Mouse (Mus musculus) myocyte (in vitro differentiated cells): ENCODE data around the gene Cdc27.

ENCODE experiments used
- CEBPB ChIP-seq: IDR thresholded peaks from 2 replicates; pipeline ENCODE4 v1.6.1; 2011; ENCODE audit warnings: mild to moderate bottlenecking, moderate library complexity; ENCODE audit not compliant: poor library complexity, insufficient read depth, severe bottlenecking
- E2F4 ChIP-seq: IDR thresholded peaks from one replicate; pipeline ENCODE4 v1.6.1; 2011; ENCODE audit warnings: mild to moderate bottlenecking, control low read depth, moderate library complexity; ENCODE audit not compliant: insufficient read depth
- MAX ChIP-seq: IDR thresholded peaks from one replicate; pipeline ENCODE4 v1.6.1; 2011; ENCODE audit warnings: low read depth, mild to moderate bottlenecking, control low read depth
- MYOD1 ChIP-seq, 3 experiments: IDR thresholded peaks; one replicate each; pipeline ENCODE4 v1.6.1; 2011; ENCODE audit warnings: control low read depth in 2 of 3, low read depth in 2 of 3, mild to moderate bottlenecking in 2 of 3, moderate library complexity in 1 of 3; ENCODE audit not compliant: insufficient read length in 2 of 3, control insufficient read depth in 1 of 3
- MYOG ChIP-seq, 3 experiments: IDR thresholded peaks; one replicate each; pipeline ENCODE4 v1.6.1; 2011; ENCODE audit warnings: control low read depth in 2 of 3, low read depth in 2 of 3, mild to moderate bottlenecking in 2 of 3; ENCODE audit not compliant: insufficient read length in 2 of 3, control insufficient read depth in 1 of 3, insufficient read depth in 1 of 3
- POLR2A ChIP-seq: IDR thresholded peaks from one replicate; pipeline ENCODE4 v1.6.1; 2011; ENCODE audit warnings: low read depth, mild to moderate bottlenecking, control low read depth, moderate library complexity; ENCODE audit not compliant: insufficient read length
- POLR2AphosphoS2 ChIP-seq: IDR thresholded peaks from one replicate; pipeline ENCODE4 v1.6.1; 2011; ENCODE audit warnings: low read depth, control low read depth; ENCODE audit not compliant: insufficient read length
- REST ChIP-seq: IDR thresholded peaks from one replicate; pipeline ENCODE4 v1.6.1; 2011; ENCODE audit warnings: mild to moderate bottlenecking, control low read depth, moderate library complexity; ENCODE audit not compliant: insufficient read depth, insufficient read length
- SRF ChIP-seq: IDR thresholded peaks from one replicate; pipeline ENCODE4 v1.6.1; 2011; ENCODE audit warnings: low read depth; ENCODE audit not compliant: control insufficient read depth, insufficient read length
- TCF12 ChIP-seq: IDR thresholded peaks from one replicate; pipeline ENCODE4 v1.6.1; 2011; ENCODE audit warnings: mild to moderate bottlenecking, control low read depth; ENCODE audit not compliant: poor library complexity, insufficient read depth, severe bottlenecking
- TCF3 ChIP-seq: IDR thresholded peaks from one replicate; pipeline ENCODE4 v1.6.1; 2011; ENCODE audit warnings: low read depth, control low read depth; ENCODE audit not compliant: insufficient read length
- USF1 ChIP-seq: IDR thresholded peaks from one replicate; pipeline ENCODE4 v1.6.1; 2011; ENCODE audit warnings: low read depth, mild to moderate bottlenecking, control low read depth, moderate library complexity

DNA sequence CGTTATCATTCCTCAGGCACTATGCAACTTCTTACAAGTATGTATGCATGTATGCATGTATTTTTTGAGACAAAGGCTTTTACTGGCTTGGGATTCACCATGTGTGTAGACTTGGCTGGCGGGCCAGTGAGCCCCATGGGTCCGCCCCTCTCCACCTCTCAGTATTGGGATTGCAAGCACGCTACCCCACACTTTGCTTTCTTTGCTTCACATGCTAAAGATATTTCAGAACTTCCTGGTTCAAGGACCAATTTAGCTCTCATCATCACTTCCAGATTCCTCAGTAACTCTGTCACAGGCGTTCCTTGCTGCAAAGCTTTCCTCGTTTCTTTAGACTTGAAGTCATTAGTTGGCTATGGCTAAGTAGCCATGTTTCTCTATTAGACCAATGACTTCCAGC is 15.7 kb upstream of the Cdc27 start:
- no peak for TF ChIP-seq E2F4
- TF ChIP-seq USF1, result no peak
- TF ChIP-seq POLR2A, result no peak
- no peak for TF ChIP-seq MAX
- TF ChIP-seq SRF, result no peak
- TF ChIP-seq TCF3, result no peak
- no peak for TF ChIP-seq CEBPB
- TF ChIP-seq MYOG (IDR thresholded peaks at IDR 0.05; ENCODE audit: control insufficient read depth in 1 of 3, insufficient read depth in 1 of 3, insufficient read length in 2 of 3, low read depth in 2 of 3), result no peak
- no peak for TF ChIP-seq TCF12
- TF ChIP-seq MYOD1 (IDR thresholded peaks at IDR 0.05; ENCODE audit: control insufficient read depth in 1 of 3, insufficient read length in 2 of 3, low read depth in 2 of 3), result no peak
- TF ChIP-seq REST, result no peak
- no peak for TF ChIP-seq POLR2AphosphoS2
